Mouse (Mus musculus): Measurements from ENCODE around the gene Cttnbp2.

The Cttnbp2 gene

GRCm38 (mm10) chr6:18514480-18515352 lies at the start of gene Cttnbp2:
TSS of gene Cttnbp2 (minus strand) at chr6:18514843.
- no peak for DNase-seq (ENCODE audit: low spot score)

GRCm38 (mm10) chr6:18559019-18559418 lies 44.4 kb upstream of the Cttnbp2 start:
- no peak for DNase-seq (ENCODE audit: low spot score)

DNA sequence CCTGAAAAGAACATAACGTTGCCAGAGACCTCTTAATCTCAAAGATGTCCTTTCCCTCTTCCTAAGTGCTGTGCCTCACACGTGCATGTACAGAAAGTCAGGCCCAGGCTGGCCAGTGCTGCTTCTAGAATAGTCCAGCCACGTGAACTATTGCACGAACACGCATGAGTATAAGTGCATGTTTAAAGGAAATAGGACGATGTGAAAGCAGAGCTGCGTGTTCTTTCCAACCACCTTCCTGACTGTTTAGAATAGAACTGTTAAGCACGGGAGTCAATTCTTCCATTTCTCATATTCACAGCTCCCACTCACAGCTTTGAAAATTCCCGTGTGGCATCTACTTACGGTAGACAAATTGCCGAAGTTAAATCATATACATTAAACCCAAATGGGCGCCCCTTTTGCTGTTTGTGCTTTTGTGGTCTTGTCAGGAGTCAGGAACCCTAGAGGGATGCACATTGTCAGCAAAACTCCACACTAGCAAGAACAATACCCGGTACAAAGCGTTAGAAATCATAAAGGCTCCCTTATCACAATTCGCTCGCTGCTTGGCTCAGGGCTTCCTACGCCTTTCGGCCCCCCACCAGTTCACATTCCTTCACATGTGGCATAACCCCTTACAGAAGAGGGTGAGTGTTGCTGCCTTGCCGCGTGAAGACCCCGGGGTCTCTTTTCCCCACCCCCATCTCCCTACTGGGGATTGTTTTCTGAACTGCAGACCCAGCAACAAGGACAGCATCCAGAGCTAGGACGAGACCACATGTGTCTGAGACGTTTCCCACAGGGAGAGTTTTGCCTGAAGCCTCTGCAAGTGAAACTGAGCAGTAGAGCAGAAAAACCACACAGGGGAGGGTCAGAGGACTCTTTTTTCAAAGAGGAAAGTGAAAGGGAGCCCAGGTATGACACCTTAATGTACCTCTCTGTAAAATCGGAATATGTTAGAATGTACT lies 33.1 kb upstream of the Cttnbp2 start:
- DNase-seq (ENCODE audit: low spot score): no peak

DNA sequence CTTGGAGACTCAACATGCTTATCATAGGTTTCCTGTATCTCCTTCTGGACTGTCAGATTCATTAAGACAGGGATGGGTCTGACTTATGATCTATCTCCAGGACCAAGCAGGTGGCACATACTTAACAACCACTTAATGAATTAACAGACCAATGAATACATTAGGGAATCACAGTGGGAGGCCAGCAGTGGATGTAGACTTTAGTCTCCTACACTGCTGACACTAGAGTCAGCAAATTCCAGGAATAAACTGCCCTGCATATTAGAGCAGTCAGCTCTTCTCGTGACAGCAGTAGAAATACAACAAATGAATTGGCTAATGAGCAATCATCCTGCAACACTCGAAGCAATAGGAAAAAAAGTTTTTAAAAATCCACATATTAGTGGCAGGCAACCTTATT lies 29.2 kb upstream of the Cttnbp2 start:
- no peak for DNase-seq (ENCODE audit: low spot score)

- no peak for DNase-seq (ENCODE audit: low spot score)
Measured at GRCm38 (mm10) chr6:18540396-18540795, 25.8 kb upstream of the Cttnbp2 start.

DNA sequence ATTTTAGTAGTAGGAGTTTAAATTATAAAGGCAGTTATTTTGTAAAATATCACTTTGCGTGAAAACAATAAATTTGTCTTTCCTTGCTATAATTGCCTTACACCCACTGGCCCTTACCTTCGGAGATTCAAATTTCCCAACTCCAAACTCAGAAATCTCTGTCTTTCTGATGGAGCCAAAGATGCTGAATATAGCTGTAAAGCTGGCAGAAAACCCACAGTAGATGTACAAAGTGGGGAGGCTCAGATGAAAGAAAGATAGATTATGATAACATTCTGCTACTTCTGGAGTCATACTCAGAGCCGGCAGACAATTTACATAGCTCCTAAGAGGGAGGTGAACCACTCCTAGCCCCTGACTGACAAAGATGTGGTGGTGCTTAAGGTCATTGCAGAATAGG lies 15.8 kb upstream of the Cttnbp2 start:
- DNase-seq (ENCODE audit: low spot score): no peak

DNA sequence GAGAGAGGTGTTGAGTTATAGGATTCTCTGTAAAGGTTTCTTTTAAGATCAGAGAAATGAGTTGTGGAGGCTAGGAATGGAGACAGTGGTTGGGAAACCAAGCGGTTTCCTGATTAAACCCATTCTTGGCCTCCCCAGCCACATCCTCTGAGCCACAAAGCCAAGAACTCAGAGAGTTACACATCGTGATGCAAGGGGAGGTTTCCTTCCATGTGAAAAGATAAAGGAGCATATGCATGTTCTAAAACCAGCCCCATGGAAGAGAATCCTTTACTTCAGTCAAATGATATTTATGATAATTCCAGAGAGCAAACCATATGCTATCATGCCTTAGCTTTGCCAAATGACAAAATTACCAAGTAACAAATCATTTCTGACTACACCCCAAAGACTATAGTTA lies 3.0 kb upstream of the Cttnbp2 start:
- DNase-seq (ENCODE audit: low spot score): no peak

DNA sequence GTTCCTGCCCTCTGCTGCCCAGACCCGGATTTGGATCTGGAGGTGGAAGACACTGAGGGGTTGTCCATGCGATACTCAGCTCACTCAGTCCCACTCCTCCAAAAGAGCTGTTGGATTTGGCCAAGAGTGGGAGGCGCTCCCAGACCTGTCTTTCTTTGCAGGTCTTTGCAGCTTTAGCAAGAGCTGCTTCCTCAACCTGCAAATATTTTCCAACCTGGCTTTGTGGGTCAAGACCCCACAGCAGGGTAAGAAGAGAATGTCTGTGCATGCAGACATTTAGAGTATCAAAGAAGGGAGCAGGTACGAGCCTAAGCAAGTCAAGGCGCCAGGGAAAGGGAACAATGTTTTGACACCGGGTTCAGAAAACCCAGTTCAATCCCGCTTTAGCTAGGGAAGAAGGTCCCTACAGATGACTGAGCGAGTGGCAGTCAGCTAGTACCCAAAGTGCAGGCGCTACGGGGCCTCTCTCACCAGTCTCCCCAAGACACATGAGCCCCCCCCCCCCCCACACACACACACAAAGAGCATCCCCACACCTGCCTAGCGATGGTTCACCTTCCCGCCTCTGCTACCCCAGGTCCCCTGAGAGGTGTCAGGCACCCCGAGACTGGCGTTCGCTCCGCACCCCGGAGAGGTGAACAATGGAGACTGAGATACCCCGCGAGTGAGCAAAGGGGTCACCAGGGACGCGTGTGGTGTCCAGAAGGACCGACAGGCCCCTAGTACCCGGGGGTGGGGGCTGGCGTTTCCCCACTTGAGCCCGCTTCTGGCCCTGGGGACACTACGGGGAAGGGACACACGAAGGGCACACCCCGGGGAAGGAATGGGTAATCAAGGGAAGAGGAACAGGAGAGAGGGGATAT lies 801 bp downstream of the Cttnbp2 start:
- DNase-seq (ENCODE audit: low spot score): no peak

DNA sequence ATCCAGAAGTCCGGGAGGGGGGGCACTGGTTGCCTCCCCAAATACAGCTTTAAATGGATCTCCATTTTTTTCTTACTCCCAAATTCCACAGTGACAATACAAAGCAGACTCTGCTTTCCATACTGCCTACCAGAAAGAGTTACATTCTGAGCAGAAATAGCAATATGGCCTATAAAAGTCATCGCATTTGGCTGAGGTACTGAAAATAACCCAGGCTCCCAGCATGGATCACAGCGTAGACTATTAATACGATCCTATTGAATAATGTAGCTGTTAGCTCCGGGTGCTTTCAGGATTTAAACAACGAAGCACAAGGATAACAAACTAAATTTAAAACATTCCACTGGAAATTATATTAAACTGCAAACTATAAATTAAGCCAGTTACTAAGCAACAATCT lies 2.8 kb downstream of the Cttnbp2 start:
- DNase-seq (ENCODE audit: low spot score): no peak

- DNase-seq (ENCODE audit: low spot score): no peak
Measured at GRCm38 (mm10) chr6:18508036-18508435, 6.6 kb downstream of the Cttnbp2 start.

DNA sequence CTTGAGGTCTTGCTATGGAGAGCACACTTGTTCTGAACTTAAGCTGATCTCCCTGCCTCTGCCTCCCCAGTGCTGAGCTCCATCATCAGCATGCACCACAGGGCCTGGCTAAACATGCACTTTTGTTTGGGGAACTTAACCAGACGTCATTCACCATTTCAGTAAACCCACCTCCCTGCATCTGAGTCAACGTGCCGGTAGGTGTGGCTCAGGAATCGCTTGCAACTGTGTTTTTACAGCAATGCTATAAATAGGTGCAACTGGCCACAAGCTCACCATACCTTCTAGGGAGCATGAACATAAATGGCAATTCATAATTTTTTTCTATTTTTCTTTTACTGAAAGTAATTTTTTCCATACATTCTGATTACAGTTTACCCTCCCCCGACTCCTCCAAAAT lies 14.8 kb downstream of the Cttnbp2 start:
- no peak for DNase-seq (ENCODE audit: low spot score)

GRCm38 (mm10) chr6:18492977-18493376 lies 21.7 kb downstream of the Cttnbp2 start:
- DNase-seq (ENCODE audit: low spot score): no peak

GRCm38 (mm10) chr6:18492248-18492901 lies 22.3 kb downstream of the Cttnbp2 start:
- DNase-seq (ENCODE audit: low spot score): no peak

GRCm38 (mm10) chr6:18485087-18485486 lies 29.6 kb downstream of the Cttnbp2 start:
- DNase-seq (ENCODE audit: low spot score): no peak

DNA sequence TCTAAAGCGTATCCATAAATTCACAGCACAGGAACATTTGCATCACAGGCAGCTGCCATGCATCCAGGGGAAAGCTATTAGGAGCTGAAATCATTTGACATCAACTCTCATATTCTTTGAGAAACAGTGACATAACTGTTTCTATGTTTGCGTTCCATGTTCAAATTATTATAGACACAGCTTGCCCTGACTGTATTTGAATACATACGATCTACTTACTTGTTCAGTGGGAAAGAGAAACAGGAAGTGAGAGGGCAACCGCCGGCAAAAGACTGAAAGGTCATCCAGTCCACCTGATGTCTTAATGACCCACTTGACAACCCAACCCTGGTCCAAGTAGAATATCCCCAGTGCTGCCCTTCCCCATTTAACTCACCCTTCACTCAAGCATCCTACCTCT lies 30.6 kb downstream of the Cttnbp2 start:
- no peak for DNase-seq (ENCODE audit: low spot score)

DNA sequence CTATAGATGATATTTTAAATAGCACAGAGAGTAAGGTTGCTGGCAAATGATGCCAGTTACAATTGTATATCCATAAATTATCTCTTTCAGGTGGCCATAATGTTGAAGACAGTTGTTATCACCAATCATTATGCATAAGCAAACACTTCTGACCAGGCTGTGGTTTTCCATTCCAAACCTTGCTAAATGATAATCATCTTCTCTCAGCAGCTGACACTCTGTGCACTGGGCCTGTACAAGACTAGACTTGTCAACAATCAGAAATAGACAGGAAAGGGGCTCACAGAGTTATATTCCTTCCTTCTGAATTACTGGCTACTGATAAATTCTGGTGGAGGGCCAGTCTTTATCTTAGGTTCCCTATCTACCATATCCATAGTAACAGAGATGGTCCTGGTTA lies 32.1 kb downstream of the Cttnbp2 start:
- no peak for DNase-seq (ENCODE audit: low spot score)

DNA sequence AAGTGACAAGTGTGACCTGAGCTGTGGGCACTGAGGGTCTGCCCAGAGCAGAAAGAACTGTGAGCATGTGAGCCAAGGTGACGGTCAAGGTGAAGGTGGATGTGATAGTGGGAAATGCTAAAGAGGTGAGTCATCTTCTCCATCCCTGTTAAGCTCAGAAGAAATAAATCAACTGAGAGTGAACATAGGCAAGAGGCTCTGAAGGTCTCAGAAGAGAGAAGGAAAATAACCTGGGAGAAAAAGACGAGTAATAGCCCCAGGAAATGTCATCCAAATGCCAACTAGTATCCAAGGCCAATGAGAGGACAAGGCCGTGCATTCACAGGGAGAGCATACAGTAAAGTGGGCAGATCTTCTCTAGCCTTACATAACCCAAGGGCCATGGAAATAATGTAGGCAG lies 32.9 kb downstream of the Cttnbp2 start:
- no peak for DNase-seq (ENCODE audit: low spot score)

DNA sequence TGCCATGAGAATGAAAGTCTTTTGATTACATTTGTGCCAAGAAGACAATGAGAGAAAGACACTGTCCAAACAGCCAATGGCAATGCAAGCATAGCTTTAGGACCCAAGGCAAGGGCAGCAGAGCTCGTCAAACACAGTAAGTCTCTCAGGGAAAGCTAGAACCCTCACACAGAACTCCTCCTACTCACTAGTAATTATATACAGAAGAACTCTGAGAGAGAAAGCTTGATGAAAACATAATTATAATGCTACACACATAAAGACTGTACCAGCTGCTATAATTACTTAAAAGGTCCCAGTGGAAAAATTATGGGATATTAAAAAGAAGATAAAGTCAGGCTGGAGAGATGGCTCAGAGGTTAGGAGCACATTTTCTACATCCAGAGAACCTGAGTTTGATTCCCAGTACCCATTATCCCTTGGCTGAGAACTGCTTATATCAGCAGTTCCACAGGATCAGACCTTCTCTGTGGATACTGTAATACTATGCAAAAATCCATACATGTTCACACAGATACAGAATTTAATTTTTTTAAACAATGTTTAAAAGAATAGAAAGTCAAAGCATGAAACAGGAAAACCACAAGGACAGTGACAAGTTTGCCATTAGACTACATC lies 37.2 kb downstream of the Cttnbp2 start:
- no peak for DNase-seq (ENCODE audit: low spot score)

DNA sequence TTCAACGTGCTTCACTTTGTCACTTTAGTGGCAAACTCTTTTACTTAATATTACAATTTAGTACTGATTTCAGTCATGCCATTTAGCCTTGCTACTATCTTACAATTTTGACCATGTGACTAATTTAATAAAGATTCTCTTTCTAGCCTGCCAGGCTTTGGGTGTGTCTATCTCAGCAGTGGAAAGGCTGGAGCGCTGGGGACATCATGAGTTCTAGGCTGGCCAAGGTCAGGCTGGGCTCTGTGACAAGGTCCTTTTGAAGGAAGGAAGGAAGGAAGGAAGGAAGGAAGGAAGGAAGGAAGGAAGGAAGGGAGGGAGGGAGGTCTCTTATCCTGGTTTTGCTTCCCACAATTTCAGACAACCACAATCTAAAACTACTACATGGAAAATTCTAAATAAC lies 39.7 kb downstream of the Cttnbp2 start:
- DNase-seq (ENCODE audit: low spot score): no peak

GRCm38 (mm10) chr6:18474541-18474940 lies 40.1 kb downstream of the Cttnbp2 start:
- DNase-seq (ENCODE audit: low spot score): no peak

DNA sequence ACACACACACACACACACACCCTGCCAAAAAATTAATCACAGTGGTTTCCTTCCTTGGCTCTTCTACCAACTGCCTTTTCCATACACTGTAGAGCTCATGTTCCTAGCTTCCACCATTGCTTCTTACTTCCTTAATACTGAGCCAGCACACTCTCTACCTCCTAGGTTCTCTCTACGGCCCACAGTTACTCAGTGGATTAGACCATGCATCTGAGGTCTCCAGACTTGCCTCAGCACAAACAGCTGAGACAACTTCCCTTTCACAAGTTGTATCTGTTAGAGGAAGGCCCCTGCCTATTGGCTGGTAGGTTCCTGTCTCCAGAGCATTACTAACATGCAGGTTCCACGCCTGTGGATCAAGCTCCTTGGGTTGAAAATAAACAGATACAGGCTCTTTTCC lies 45.4 kb downstream of the Cttnbp2 start:
- no peak for DNase-seq (ENCODE audit: low spot score)
